Mouse (Mus musculus) CH12.LX (cell line): ENCODE results near the gene Lmo7. TPM values are rescaled to one million over a fixed set of nuclear protein-coding genes. Genes with fewer than 3 reads are reported as not detected.

ENCODE experiments used
- DNase-seq: peaks from one replicate; pipeline ENCODE4 v3.0.0-alpha.2; 2013; ENCODE audit errors: extremely low read depth
- H3K27ac ChIP-seq: 2 replicates; pipeline ENCODE4 v1.5.1; 2012; ENCODE audit warnings: low read depth, mild to moderate bottlenecking, control low read depth, moderate library complexity; ENCODE audit not compliant: insufficient read depth
- H3K27me3 ChIP-seq: replicated peaks from 2 replicates; pipeline ENCODE3; 2012; ENCODE audit warnings: inconsistent platforms
- H3K36me3 ChIP-seq, 2 experiments: replicated peaks in 1 of 2; 2 replicates each; pipeline versions ENCODE3 to v1.6.1; 2012; ENCODE audit warnings: inconsistent platforms in 1 of 2, low read length in 1 of 2, mild to moderate bottlenecking in 1 of 2, mixed read lengths in 1 of 2, moderate library complexity in 1 of 2; ENCODE audit not compliant: control insufficient read depth in 1 of 2, insufficient read depth in 1 of 2
- H3K4me1 ChIP-seq, 2 experiments: 2 replicates each; pipeline ENCODE4 v1.6.1; 2012; ENCODE audit warnings: inconsistent platforms in 1 of 2, moderate library complexity in 1 of 2; ENCODE audit not compliant: insufficient read depth in 2 of 2, control insufficient read depth in 1 of 2
- H3K4me2 ChIP-seq: 2 replicates; pipeline ENCODE4 v1.6.1; 2012; ENCODE audit warnings: low read depth, mild to moderate bottlenecking, control low read depth; ENCODE audit not compliant: poor library complexity, insufficient read depth, severe bottlenecking
- H3K4me3 ChIP-seq, 3 experiments: fragments of 150-350 bp in 1 of 3; sonication (generic) in 1 of 3; replicated peaks in 1 of 3; 2 replicates each; pipeline versions ENCODE3 to v1.5.1; 2011 to 2012; ENCODE audit warnings: low read depth in 2 of 3, low read length in 2 of 3, mild to moderate bottlenecking in 2 of 3, moderate library complexity in 2 of 3, control low read depth in 1 of 3, improper control_type of control experiment in 1 of 3, inconsistent platforms in 1 of 3, mixed read lengths in 1 of 3; ENCODE audit not compliant: poor library complexity in 1 of 3
- H3K79me2 ChIP-seq: replicated peaks from 2 replicates; pipeline ENCODE4 v1.6.1; 2012; ENCODE audit warnings: mild to moderate bottlenecking, moderate library complexity; ENCODE audit not compliant: control insufficient read depth, poor library complexity, insufficient read depth, severe bottlenecking; ENCODE audit errors: extremely low read depth
- H3K9ac ChIP-seq: 2 replicates; pipeline ENCODE4 v1.6.1; 2012; ENCODE audit warnings: low read depth, mild to moderate bottlenecking, control low read depth, moderate library complexity; ENCODE audit not compliant: insufficient read depth
- H3K9me3 ChIP-seq: replicated peaks from 2 replicates; pipeline ENCODE3; 2012; ENCODE audit warnings: low read length, inconsistent platforms, mixed read lengths
- BHLHE40 ChIP-seq: IDR thresholded peaks from 2 replicates; pipeline ENCODE4 v1.6.1; 2011; ENCODE audit warnings: mild to moderate bottlenecking, low read depth, low read length, improper control_type of control experiment
- CHD1 ChIP-seq: IDR thresholded peaks from 2 replicates; pipeline ENCODE4 v1.6.1; 2012; ENCODE audit warnings: low read depth, low read length, improper control_type of control experiment, inconsistent platforms
- CHD2 ChIP-seq: IDR thresholded peaks from 2 replicates; pipeline ENCODE4 v1.6.1; 2011; ENCODE audit warnings: low read length, improper control_type of control experiment
- CTCF ChIP-seq, 2 experiments: IDR thresholded peaks in 1 of 2; conservative IDR thresholded peaks in 1 of 2; 2 replicates each; pipeline ENCODE4 v1.5.1; 2011 to 2012; ENCODE audit warnings: low read depth in 2 of 2, low read length in 2 of 2, improper control_type of control experiment in 1 of 2, inconsistent platforms in 1 of 2, mild to moderate bottlenecking in 1 of 2, moderate library complexity in 1 of 2
- E2F4 ChIP-seq: IDR thresholded peaks from 2 replicates; pipeline ENCODE4 v1.6.1; 2011; ENCODE audit warnings: low read depth, low read length, improper control_type of control experiment; ENCODE audit not compliant: insufficient replicate concordance
- EP300 ChIP-seq: IDR thresholded peaks from 2 replicates; pipeline ENCODE4 v1.6.1; 2011; ENCODE audit warnings: low read length, improper control_type of control experiment
- GABPA ChIP-seq: IDR thresholded peaks from 2 replicates; pipeline ENCODE4 v1.6.1; 2012; ENCODE audit warnings: low read depth, low read length, improper control_type of control experiment, inconsistent platforms; ENCODE audit not compliant: insufficient replicate concordance
- IRF4 ChIP-seq: IDR thresholded peaks from 2 replicates; pipeline ENCODE4 v1.6.1; 2014; ENCODE audit warnings: low read depth, mild to moderate bottlenecking, inconsistent platforms, low read length, improper control_type of control experiment
- JUN ChIP-seq: IDR thresholded peaks from 2 replicates; pipeline ENCODE4 v1.6.1; 2011; ENCODE audit warnings: low read depth, mild to moderate bottlenecking, low read length, improper control_type of control experiment, moderate library complexity; ENCODE audit not compliant: insufficient read depth
- JUND ChIP-seq: conservative IDR thresholded peaks from 2 replicates; pipeline ENCODE4 v1.6.1; 2011; ENCODE audit warnings: low read depth, low read length, improper control_type of control experiment
- MAFK ChIP-seq: IDR thresholded peaks from 2 replicates; pipeline ENCODE4 v1.6.1; 2011; ENCODE audit warnings: low read length, improper control_type of control experiment; ENCODE audit not compliant: insufficient replicate concordance
- MEF2A ChIP-seq: IDR thresholded peaks from 2 replicates; pipeline ENCODE4 v1.6.1; 2014; ENCODE audit warnings: low read depth, mild to moderate bottlenecking, inconsistent platforms, low read length, improper control_type of control experiment, borderline replicate concordance
- MYC ChIP-seq: IDR thresholded peaks from 2 replicates; pipeline ENCODE4 v1.6.1; 2011; ENCODE audit warnings: low read depth, mild to moderate bottlenecking, improper control_type of control experiment, low read length
- NELFE ChIP-seq: IDR thresholded peaks from 2 replicates; pipeline ENCODE4 v1.6.1; 2011; ENCODE audit warnings: low read depth, low read length, improper control_type of control experiment
- NRF1 ChIP-seq: IDR thresholded peaks from 2 replicates; pipeline ENCODE4 v1.6.1; 2014; ENCODE audit warnings: low read depth, mild to moderate bottlenecking, inconsistent platforms, low read length, improper control_type of control experiment, moderate library complexity
- PAX5 ChIP-seq: IDR thresholded peaks from 2 replicates; pipeline ENCODE4 v1.6.1; 2012; ENCODE audit warnings: low read length, inconsistent platforms, mixed read lengths
- POLR2A ChIP-seq: IDR thresholded peaks from 2 replicates; pipeline ENCODE4 v1.6.1; 2011; ENCODE audit warnings: low read depth, mild to moderate bottlenecking, improper control_type of control experiment, low read length
- SIN3A ChIP-seq: IDR thresholded peaks from 2 replicates; pipeline ENCODE4 v1.6.1; 2012; ENCODE audit warnings: low read length, improper control_type of control experiment, inconsistent platforms
- SMC3 ChIP-seq: IDR thresholded peaks from 2 replicates; pipeline ENCODE4 v1.6.1; 2011; ENCODE audit warnings: low read depth, low read length, improper control_type of control experiment
- TBP ChIP-seq: conservative IDR thresholded peaks from 2 replicates; pipeline ENCODE4 v1.6.1; 2011; ENCODE audit warnings: low read depth, low read length, improper control_type of control experiment
- UBTF ChIP-seq: IDR thresholded peaks from 2 replicates; pipeline ENCODE4 v1.6.1; 2012; ENCODE audit warnings: low read depth, mild to moderate bottlenecking, inconsistent platforms, low read length, improper control_type of control experiment, moderate library complexity
- USF1 ChIP-seq: IDR thresholded peaks from 2 replicates; pipeline ENCODE4 v1.6.1; 2014; ENCODE audit warnings: low read depth, mild to moderate bottlenecking, inconsistent platforms, low read length, improper control_type of control experiment
- ZC3H11A ChIP-seq: IDR thresholded peaks from 2 replicates; pipeline ENCODE4 v1.6.1; 2012; ENCODE audit warnings: low read depth, mild to moderate bottlenecking, inconsistent platforms, low read length, improper control_type of control experiment
- ZMIZ1 ChIP-seq: IDR thresholded peaks from 2 replicates; pipeline ENCODE4 v1.6.1; 2012; ENCODE audit warnings: low read depth, mild to moderate bottlenecking, inconsistent platforms, low read length, improper control_type of control experiment
- ZNF384 ChIP-seq: IDR thresholded peaks from 2 replicates; pipeline ENCODE4 v1.6.1; 2012; ENCODE audit warnings: low read depth, low read length, improper control_type of control experiment, inconsistent platforms
- dilution Hi-C: fragments of 300-500 bp; cut with MboI; formaldehyde crosslinking; loops from 2 replicates; pipeline ENCODE4 v1.14.3; 2020; ENCODE audit warnings: low sequenced_read_pairs; ENCODE audit not compliant: extremely low pct_unique_long_range_greater_than_20kb, extremely low pct_ligation_motif_present
- in situ Hi-C: fragments of 300-500 bp; cut with MboI; formaldehyde crosslinking; loops from 3 replicates; pipeline ENCODE4 v1.14.3; 2019; ENCODE audit warnings: low sequenced_read_pairs, low pct_ligation_motif_present, low pct_unique_long_range_greater_than_20kb, mixed read lengths
- polyA plus RNA-seq: library from polyadenylated mRNA; unstranded; fragments of >175 nt; gene quantifications from 2 replicates; pipeline ENCODE4 v1.2.1, GENCODE M21; 2012; ENCODE audit warnings: low read depth; ENCODE audit not compliant: insufficient read length
- total RNA-seq, 2 experiments: library from RNA; depleted of rRNA; stranded (reverse); fragments of 300-350 nt in 1 of 2; fragments of >200 nt in 1 of 2; gene quantifications; 2 replicates each; pipeline ENCODE4 v1.2.3; 2012 to 2014

The Lmo7 gene
- total and polyA plus RNA-seq, 3 experiments = 5.0 to 11.9 (median 8.3) TPM

DNA sequence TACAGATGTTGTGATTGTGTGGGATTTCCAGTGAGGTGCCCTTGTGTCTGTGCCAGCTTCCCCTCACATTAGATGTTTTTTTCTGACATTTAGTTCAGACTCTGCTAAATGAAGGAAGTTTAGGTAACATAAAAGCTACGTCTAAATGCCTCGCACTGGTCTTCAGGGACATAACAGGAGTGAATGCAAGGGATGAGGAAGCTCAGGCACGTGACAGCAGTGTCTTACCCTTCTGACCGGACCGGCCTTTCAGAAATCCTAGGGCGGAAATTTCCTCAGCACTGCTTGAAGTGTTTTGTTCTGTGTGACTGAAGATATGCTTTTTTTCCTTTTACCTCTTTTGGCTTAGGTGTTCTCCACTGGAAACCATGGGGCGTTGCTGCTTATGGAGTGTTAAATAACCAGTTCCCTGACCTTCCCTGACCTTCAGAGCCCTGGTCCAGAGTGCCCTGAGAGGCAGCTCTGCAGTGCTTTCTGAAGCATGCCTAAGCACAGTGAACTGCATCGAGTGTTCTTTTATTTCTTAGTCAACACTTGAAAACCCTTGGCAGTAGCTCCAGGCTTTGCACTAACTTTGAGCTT is 129.6 kb downstream of the Lmo7 start:
- in situ Hi-C loops = no loop called here
- TF ChIP-seq ZNF384 (no peak), CHD1 (no peak), USF1 (no peak), NELFE (no peak), ZMIZ1 (no peak), MAFK (no peak), EP300 (no peak), GABPA (no peak), ZC3H11A (no peak), SMC3 (no peak), MEF2A (no peak), POLR2A (no peak)
- no peaks in the 10 kb centered on the region for H3K79me2 ChIP-seq
- no peak overlapping the region for H3K4me2 ChIP-seq
- peaks cover 0 to 9% of the 10 kb centered on the region in 2 experiments; a peak in 1 of 4 replicates for H3K4me1 ChIP-seq
- no peak overlapping the region for H3K9ac ChIP-seq
- no peaks in the 10 kb centered on the region for H3K36me3 ChIP-seq
- no peak for DNase-seq
- H3K4me3 ChIP-seq = no peak overlapping the region
- H3K27ac ChIP-seq = no peak overlapping the region
- dilution Hi-C loops = no loop called here
- H3K9me3 ChIP-seq = no peaks in the 10 kb centered on the region
- H3K27me3 ChIP-seq = no peaks in the 10 kb centered on the region

- Histone ChIP-seq H3K36me3 (no peaks in the 10 kb centered on the region), H3K27ac (no peak overlapping the region), H3K4me1 (peaks cover 0 to 5% of the 10 kb centered on the region in 2 experiments; a peak in 1 of 4 replicates), H3K4me3 (no peak overlapping the region), H3K79me2 (no peaks in the 10 kb centered on the region), H3K27me3 (no peaks in the 10 kb centered on the region), H3K9me3 (no peaks in the 10 kb centered on the region), H3K9ac (no peak overlapping the region), H3K4me2 (no peak overlapping the region)
- in situ Hi-C loops (no loop called here), dilution Hi-C loops (no loop called here)
- no peak for TF ChIP-seq UBTF
- no peak for TF ChIP-seq MYC
- TF ChIP-seq JUN = no peak
- TF ChIP-seq SIN3A = no peak
- no peak for TF ChIP-seq NRF1
- TF ChIP-seq CTCF (conservative IDR thresholded peaks at IDR 0.05 in 1 of 2, IDR thresholded peaks at IDR 0.05 in 1 of 2; ENCODE audit: low read depth in 2 of 2, low read length in 2 of 2) = no peak
- no peak for TF ChIP-seq E2F4
- TF ChIP-seq ZMIZ1 = no peak
- no peak for TF ChIP-seq TBP
- no peak for TF ChIP-seq CHD2
- TF ChIP-seq IRF4 = no peak
- no peak for TF ChIP-seq MEF2A
- no peak for TF ChIP-seq POLR2A
- no peak for TF ChIP-seq BHLHE40
- TF ChIP-seq JUND = no peak
- TF ChIP-seq PAX5 = no peak
- no peak for DNase-seq
These were observed 132.3 kb downstream of the Lmo7 start for GRCm38 (mm10) chr14:101862088-101862487.
